Mouse (Mus musculus): ENCODE data around the gene Ifng.

- TF ChIP-seq CTCF (IDR thresholded peaks at IDR 0.05; ENCODE audit: control insufficient read depth, insufficient read depth, low read length) (no peak), POLR2A (IDR thresholded peaks at IDR 0.05; ENCODE audit: borderline replicate concordance, control insufficient read depth, low read depth, low read length) (no peak)
Measured at GRCm38 (mm10) chr10:118451747-118452146, 10.9 kb downstream of the Ifng start.
